Mouse (Mus musculus): ENCODE data around the gene Nsmce1. TPM values are rescaled to one million over a fixed set of nuclear protein-coding genes. Genes with fewer than 3 reads are reported as not detected.

Gene Nsmce1
- polyA plus RNA-seq, 1 experiment from 2014 or later, result 138 TPM

DNA sequence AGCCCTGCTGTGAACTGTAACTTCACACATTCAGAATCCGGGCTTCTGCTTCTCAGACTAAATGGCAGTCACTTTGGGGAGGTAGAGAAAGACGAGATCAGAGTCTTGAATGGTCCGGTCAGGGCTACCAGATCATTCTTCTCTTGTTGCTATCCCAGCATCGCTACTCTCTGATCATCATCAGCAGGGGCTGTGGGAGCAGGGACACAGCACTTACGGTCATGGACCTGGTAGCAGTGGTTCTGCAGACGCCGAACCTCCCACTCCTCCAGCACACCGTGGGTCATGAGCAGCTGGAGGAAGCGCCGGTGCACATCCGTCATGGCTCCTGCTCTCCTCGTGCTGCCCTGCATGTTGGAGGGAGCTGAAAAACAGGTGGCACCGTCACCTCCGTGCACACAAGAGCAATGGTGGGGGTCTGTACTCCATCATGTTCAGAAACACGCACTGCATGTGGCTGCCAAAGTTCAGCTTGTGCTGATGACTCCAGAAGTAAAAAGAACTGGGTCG, 5.2 kb downstream of the Nsmce1 start:
- H3K4me3 ChIP-seq, result no peak overlapping the region
- no peaks in the 10 kb centered on the region for H3K9me3 ChIP-seq
- H3K27me3 ChIP-seq (ENCODE audit: insufficient read depth, poor library complexity, severe bottlenecking), result no peaks in the 10 kb centered on the region
- WGBS, result 94% methylated on average over 16 of the region's 16 CpGs
- DNase-seq (ENCODE audit: low spot score), result no peak
- H3K36me3 ChIP-seq, result peaks cover 46% of the 10 kb centered on the region
- H3K27ac ChIP-seq, result no peak overlapping the region
- peaks cover 32% of the 10 kb centered on the region for H3K4me1 ChIP-seq (replicated peaks)

DNA sequence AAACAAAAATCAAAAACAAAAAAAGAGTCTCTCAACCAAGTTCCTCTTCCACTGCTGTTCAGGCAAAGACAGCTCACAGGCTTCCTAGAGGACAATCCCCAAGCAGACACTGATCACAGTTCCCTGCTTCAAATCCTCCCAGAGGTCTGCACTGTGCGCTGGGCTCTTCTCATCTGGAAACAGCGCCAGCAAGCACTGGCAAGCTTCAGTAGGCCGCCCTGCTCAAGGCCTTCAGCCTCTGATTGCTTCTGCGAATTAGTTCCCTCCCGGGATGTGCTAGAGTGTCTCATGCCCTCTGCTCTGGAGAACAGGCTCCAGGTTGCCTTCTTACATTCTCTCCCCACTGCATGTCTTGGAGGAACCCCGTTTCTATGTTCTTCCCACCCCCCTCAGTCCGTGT, 6.6 kb downstream of the Nsmce1 start:
- Histone ChIP-seq H3K9me3 (no peaks in the 10 kb centered on the region), H3K27me3 (ENCODE audit: insufficient read depth, poor library complexity, severe bottlenecking) (no peaks in the 10 kb centered on the region), H3K4me1 (replicated peaks) (peaks cover 21% of the 10 kb centered on the region), H3K27ac (no peak overlapping the region), H3K36me3 (peaks cover 57% of the 10 kb centered on the region), H3K4me3 (no peak overlapping the region)
- DNase-seq (ENCODE audit: low spot score), result no peak
- WGBS, result 90% methylated on average over 7 of the region's 7 CpGs

DNA sequence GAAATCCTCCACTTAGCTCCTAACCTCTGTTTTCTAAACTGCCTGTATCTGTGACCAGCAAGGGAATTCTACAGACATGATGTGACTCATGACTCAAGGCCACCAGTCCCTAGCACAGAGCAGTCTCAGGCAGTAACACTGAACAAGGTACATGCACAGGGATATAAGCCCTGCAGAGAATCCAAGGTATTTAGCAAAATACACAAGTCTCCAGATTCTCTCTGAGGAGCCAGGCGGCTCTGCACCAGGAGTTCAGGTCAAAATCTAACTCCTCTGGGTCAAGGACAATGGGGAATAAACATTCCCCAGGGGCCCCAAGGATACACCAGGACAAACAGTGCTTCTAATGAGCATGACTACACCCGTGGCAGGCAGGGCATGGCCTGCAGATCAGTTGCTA, 8.5 kb downstream of the Nsmce1 start:
- Histone ChIP-seq H3K9me3 (no peaks in the 10 kb centered on the region), H3K27me3 (ENCODE audit: insufficient read depth, poor library complexity, severe bottlenecking) (no peaks in the 10 kb centered on the region), H3K27ac (no peak overlapping the region), H3K36me3 (peaks cover 64% of the 10 kb centered on the region), H3K4me3 (no peak overlapping the region), H3K4me1 (replicated peaks) (0 out of 2 replicates have a peak, but pooled peaks cover 5% of the 10 kb centered on the region)
- 66% methylated on average over 2 of the region's 2 CpGs for WGBS
- DNase-seq (ENCODE audit: low spot score), result no peak

DNA sequence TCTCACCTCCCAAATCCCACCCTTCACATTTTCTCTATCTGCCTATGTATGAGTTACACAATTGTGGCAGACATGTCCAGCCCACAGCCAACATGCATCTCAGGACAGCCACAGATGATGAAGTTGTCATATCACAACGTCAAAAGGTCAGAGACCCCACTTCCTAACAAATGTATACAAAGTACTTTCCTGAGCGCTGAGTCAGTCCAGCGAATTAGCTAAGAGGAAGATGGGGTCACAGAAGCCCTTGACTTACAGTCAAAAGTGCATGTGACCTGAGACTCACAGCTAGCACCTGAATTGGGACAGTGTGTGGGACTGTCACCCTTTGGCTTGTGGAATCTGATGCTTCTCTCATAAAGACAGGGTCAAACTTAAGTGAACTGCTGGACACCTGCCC, 9.1 kb downstream of the Nsmce1 start:
- no peak overlapping the region for H3K4me3 ChIP-seq
- H3K4me1 ChIP-seq (replicated peaks), result peaks cover 7% of the 10 kb centered on the region; the same call in 1 of the 2 replicates
- no peaks in the 10 kb centered on the region for H3K9me3 ChIP-seq
- no peaks in the 10 kb centered on the region for H3K27me3 ChIP-seq (ENCODE audit: insufficient read depth, poor library complexity, severe bottlenecking)
- H3K27ac ChIP-seq, result no peak overlapping the region
- WGBS, result 89% methylated on average over 3 of the region's 3 CpGs
- H3K36me3 ChIP-seq, result peaks cover 70% of the 10 kb centered on the region
- no peak for DNase-seq (ENCODE audit: low spot score)

DNA sequence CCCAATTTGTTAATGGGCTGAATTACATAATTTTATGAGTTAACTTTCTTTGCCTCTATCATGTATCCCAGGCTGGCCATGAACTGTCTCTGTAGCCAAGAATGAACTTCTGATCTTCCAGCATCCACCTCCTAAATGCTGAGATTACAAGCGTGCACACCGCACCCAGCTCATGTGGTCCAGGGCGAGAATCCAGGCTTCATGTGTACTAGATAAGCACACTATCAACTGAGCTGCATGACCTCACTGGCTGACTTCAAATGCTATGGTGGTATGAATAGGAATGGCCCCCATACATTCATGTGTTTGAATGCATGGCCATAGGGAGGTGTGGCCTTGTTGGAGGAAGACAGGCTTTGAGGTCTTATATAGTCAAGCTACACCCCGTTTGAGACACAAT, 10.9 kb downstream of the Nsmce1 start:
- no peak for DNase-seq (ENCODE audit: low spot score)
- H3K27ac ChIP-seq, result no peak overlapping the region
- H3K9me3 ChIP-seq, result no peaks in the 10 kb centered on the region
- H3K36me3 ChIP-seq, result peaks cover 67% of the 10 kb centered on the region
- no peaks in the 10 kb centered on the region for H3K27me3 ChIP-seq (ENCODE audit: insufficient read depth, poor library complexity, severe bottlenecking)
- H3K4me3 ChIP-seq, result no peak overlapping the region
- 94% methylated on average over 4 of the region's 4 CpGs for WGBS
- peaks cover 25% of the 10 kb centered on the region for H3K4me1 ChIP-seq (replicated peaks)

DNA sequence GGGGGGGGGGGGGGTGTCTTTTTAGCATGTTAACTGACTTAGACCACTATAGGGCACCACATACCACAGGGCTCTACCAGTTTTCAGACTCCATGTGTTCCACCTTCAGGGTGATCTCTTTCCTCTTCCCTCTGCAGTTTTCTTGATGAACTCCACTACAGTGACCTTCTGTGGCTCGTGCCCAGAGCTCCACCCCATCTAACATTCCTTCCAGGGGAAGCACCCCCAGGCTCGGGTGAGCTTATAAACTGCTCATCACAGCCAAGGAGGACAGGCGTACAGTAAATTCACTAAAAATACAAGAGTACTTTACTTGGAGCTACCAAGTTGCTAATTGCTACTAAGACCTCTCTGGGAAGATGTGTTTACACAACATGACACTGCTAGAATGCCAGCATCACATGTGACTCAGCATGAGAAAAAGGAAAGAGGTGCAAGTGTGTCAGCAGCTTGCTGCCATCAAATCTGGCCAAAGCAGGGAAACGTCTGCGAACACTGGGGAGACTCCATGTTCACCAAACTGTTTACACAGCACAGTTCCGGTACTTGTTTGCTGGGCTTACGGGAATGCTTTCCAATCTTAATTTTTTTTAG, 12.9 kb downstream of the Nsmce1 start:
- Histone ChIP-seq H3K9me3 (no peaks in the 10 kb centered on the region), H3K36me3 (peaks cover 54% of the 10 kb centered on the region), H3K27ac (no peak overlapping the region), H3K4me1 (replicated peaks) (peaks cover 35% of the 10 kb centered on the region), H3K27me3 (ENCODE audit: insufficient read depth, poor library complexity, severe bottlenecking) (no peaks in the 10 kb centered on the region), H3K4me3 (no peak overlapping the region)
- 81% methylated on average over 7 of the region's 7 CpGs for WGBS
- DNase-seq (ENCODE audit: low spot score), result no peak

DNA sequence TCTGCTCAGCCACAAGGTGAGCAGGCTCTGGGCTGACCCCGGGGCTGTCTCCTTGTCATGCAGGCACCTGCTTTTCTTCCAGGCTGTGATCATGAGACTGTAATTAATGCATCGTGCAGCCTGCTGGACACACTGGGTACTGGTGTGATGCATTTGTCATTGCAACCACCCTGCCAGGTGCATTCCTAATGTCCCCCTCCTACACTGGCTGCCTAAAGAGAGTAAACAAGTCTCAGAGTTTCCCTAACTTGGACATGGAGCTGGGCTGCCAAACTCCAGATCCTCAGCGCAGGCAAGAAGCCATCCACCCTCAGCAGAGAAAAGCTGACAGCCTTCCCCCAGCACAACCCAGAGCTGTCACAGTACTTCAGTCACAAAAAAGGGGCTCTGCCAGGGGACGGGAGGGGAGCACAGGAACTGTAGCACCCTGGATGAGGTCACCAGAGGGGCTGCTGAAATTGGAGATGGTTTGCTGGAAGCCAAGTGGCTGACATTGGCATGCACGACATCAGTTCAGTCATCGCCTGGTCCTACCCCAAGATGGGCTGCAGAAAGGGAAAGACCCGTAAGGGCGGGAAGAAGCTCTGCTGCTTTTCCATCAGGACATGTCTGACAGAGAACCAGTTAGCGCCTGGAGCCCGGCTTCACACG, 15.7 kb downstream of the Nsmce1 start:
- no peak overlapping the region for H3K4me3 ChIP-seq
- peaks cover 38% of the 10 kb centered on the region for H3K4me1 ChIP-seq (replicated peaks)
- no peaks in the 10 kb centered on the region for H3K9me3 ChIP-seq
- peak overlapping the region; percentile 70 for H3K27ac ChIP-seq
- no peak for DNase-seq (ENCODE audit: low spot score)
- peaks cover 43% of the 10 kb centered on the region for H3K36me3 ChIP-seq
- H3K27me3 ChIP-seq (ENCODE audit: insufficient read depth, poor library complexity, severe bottlenecking), result no peaks in the 10 kb centered on the region
- WGBS, result 63% methylated on average over 11 of the region's 11 CpGs

DNA sequence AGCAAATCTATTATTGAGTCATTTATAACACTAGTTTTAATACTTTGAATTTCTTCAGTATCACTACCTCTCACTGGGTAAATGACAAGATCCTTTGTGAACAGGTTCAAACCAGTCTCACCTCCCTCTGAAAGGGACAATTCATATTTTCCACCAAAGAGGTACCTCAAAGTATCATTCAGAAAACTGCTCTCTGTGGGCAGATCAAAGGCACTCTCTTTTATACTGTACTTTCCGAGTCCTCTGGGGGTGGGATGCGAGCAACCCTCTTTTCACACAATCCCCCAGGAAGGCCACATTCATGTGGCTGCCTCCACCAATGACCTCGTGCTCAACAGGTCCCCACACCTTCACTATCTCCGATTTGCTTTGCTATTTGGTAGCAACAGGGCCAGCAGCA, 16.9 kb downstream of the Nsmce1 start:
- Histone ChIP-seq H3K27ac (no peak overlapping the region), H3K36me3 (peaks cover 46% of the 10 kb centered on the region), H3K4me3 (no peak overlapping the region), H3K9me3 (no peaks in the 10 kb centered on the region), H3K4me1 (replicated peaks) (peaks cover 38% of the 10 kb centered on the region), H3K27me3 (ENCODE audit: insufficient read depth, poor library complexity, severe bottlenecking) (no peaks in the 10 kb centered on the region)
- WGBS, result 73% methylated on average over 4 of the region's 4 CpGs
- no peak for DNase-seq (ENCODE audit: low spot score)

DNA sequence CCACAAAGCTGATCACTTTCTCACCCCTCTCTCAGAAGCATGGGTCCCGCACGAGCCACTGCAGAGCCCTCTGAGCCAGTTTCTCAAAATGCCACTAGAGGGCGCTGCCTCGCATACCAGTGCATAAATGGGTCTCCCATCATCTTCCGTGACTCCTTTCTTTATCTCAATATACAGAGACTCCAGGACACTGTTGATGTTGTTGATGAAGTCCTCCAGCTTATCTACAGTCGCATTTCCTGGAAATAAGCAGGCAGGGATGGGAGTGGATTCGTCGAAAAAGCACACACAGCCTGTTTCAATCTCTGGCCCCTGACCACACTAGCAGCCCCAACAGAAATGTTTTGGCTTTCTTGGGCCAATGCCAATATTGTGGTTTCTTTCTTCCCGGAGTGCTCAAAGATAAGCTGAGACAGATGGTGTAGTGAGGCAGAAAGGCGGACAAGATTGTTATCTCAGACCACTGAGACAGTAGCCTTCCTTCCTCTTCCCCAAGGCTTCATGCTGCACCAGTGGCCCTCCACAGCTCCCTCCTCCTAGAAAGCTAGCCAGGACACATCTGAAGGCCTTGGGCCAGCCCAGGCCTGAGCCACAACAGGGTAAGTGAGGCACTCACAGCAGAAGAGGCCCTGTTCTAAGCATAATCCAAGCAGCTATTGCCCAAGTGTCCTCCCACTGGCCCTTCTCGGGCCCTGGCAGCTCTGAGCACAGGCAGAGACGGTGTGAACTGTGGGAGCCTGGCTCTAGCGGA, 19.2 kb downstream of the Nsmce1 start:
- no peak overlapping the region for H3K4me3 ChIP-seq
- peaks cover 35% of the 10 kb centered on the region for H3K4me1 ChIP-seq (replicated peaks)
- WGBS, result 38% methylated on average over 13 of the region's 13 CpGs
- H3K27ac ChIP-seq, result peak overlapping the region; percentile 82
- peak; percentile 80 for DNase-seq (ENCODE audit: low spot score)
- peaks cover 55% of the 10 kb centered on the region for H3K36me3 ChIP-seq
- no peaks in the 10 kb centered on the region for H3K9me3 ChIP-seq
- no peaks in the 10 kb centered on the region for H3K27me3 ChIP-seq (ENCODE audit: insufficient read depth, poor library complexity, severe bottlenecking)

DNA sequence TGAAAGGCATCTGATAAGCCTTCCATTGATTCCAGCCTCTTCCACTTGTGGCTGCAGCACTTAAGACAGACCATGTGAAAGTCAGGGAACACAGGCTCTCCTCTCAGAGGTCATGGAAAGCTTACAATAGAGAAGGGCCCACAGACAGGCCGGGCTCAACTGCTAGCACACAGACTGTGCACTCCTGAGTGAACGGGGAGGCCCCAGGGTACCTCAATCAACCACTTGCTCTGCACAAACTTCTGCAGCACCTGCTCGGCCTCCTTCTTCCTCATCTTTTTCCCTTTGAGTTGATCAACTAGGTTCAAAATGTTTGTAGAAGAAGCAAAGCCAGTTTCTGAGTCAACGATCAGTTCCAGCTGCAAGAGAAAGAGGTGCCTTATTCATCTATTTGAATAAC, 20.5 kb downstream of the Nsmce1 start:
- 91% methylated on average over 4 of the region's 4 CpGs for WGBS

DNA sequence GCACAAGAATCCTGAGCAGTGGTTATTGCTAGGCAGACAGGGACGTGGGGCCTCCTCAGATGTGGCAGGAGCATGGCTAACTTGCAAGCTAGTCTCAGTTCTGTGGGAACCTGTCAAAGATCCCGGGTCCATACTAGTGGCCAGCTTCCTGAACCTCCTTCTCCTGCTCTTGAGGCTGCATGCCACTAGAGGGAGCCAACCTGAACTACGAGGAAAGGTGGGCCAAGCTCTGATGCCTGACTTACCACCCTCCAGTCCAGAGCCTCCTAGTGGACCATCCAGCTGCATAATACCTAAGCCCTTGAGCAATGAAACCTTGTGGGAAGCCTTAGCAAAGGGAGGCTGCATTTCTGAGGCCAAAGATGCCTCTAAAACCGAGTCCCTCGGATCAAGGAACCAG, 21.5 kb downstream of the Nsmce1 start:
- WGBS, result 27% methylated on average over 5 of the region's 5 CpGs
- Histone ChIP-seq H3K9me3 (no peaks in the 10 kb centered on the region), H3K27me3 (ENCODE audit: insufficient read depth, poor library complexity, severe bottlenecking) (no peaks in the 10 kb centered on the region), H3K4me1 (replicated peaks) (peaks cover 12% of the 10 kb centered on the region), H3K36me3 (peaks cover 69% of the 10 kb centered on the region), H3K27ac (no peak overlapping the region), H3K4me3 (no peak overlapping the region)
- peak; percentile 74 for DNase-seq (ENCODE audit: low spot score)

More for the DNA sequence above, 20.5 kb downstream of the Nsmce1 start:
- Histone ChIP-seq H3K4me1 (replicated peaks) (peaks cover 22% of the 10 kb centered on the region), H3K9me3 (no peaks in the 10 kb centered on the region), H3K27me3 (ENCODE audit: insufficient read depth, poor library complexity, severe bottlenecking) (no peaks in the 10 kb centered on the region), H3K27ac (no peak overlapping the region), H3K36me3 (peaks cover 65% of the 10 kb centered on the region), H3K4me3 (no peak overlapping the region)
- no peak for DNase-seq (ENCODE audit: low spot score)

DNA sequence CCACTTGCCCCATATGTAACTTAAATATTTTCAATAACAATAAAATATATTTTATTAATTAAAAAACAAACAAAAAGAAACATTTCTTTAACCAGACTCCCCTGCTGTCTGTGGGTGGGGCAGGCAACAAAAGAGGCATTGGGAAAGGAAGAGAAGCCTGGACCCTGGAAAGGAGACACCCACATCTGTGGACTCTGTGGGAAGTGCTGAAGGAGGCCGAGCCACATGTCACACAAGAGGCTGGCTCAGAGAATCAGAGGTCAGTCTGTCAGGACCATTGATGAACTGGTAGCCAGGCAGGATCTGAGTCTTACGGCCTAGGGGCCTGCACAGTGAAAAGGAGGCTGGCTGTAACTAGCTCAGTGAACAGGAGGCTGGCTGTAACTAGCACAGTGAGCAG, 29.2 kb downstream of the Nsmce1 start:
- H3K27ac ChIP-seq, result peak overlapping the region; percentile 67; the same call in 1 of the 2 replicates
- peaks cover 7% of the 10 kb centered on the region for H3K4me1 ChIP-seq (replicated peaks)
- H3K4me3 ChIP-seq, result no peak overlapping the region
- H3K36me3 ChIP-seq, result peaks cover 46% of the 10 kb centered on the region
- no peak for DNase-seq (ENCODE audit: low spot score)
- WGBS, result 24% methylated on average over 2 of the region's 2 CpGs
- H3K9me3 ChIP-seq, result no peaks in the 10 kb centered on the region
- no peaks in the 10 kb centered on the region for H3K27me3 ChIP-seq (ENCODE audit: insufficient read depth, poor library complexity, severe bottlenecking)

DNA sequence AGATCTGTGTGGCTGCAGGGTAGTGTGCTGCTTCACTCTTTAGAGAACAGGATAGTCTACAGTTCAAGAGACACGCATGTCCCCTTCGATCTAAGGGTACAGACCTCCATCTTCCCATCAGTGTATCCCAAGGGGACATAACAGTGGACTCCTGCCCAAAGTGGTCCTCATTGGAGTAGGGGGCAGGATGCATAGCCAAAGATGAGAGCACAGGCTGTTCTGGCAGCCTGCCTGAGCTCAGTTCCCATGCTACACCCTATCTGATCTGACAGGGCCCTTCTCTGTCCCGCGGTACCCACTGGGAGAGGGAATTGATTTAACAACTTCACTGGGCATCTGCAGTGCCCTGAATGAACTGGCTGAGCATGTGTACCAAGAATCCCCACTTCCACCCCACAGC, 37.7 kb downstream of the Nsmce1 start:
- no peak for DNase-seq (ENCODE audit: low spot score)
- no peaks in the 10 kb centered on the region for H3K27me3 ChIP-seq (ENCODE audit: insufficient read depth, poor library complexity, severe bottlenecking)

More for the DNA sequence above, 37.7 kb downstream of the Nsmce1 start:
- Histone ChIP-seq H3K27ac (no peak overlapping the region), H3K9me3 (no peaks in the 10 kb centered on the region), H3K36me3 (peaks cover 53% of the 10 kb centered on the region), H3K4me1 (replicated peaks) (no peaks in the 10 kb centered on the region), H3K4me3 (no peak overlapping the region)
- 96% methylated on average over 4 of the region's 4 CpGs for WGBS
